Mouse (Mus musculus): ENCODE results near the gene Sh3bp5.

- TF ChIP-seq GATA1 (IDR thresholded peaks at IDR 0.05; ENCODE audit: borderline replicate concordance, low read length) (no peak), FLI1 (IDR thresholded peaks at IDR 0.05; ENCODE audit: low read length) (no peak)
Measured at GRCm38 (mm10) chr14:31410737-31411136, 25.1 kb downstream of the Sh3bp5 start.
